Mouse (Mus musculus) ES-E14 (cell line): ENCODE measurements at regions not wholly inside any gene's neighbourhood (a gene's known extent, or its start where the extent isn't known, plus 50 kb on each side); places are given as distances from the start of the nearest gene placed in this dataset.

Experiments used
- CHD2 ChIP-seq: IDR thresholded peaks from 2 replicates; pipeline ENCODE4 v1.6.1; 2014; ENCODE audit warnings: mild to moderate bottlenecking, low read depth, low read length, inconsistent platforms
- HCFC1 ChIP-seq: IDR thresholded peaks from 2 replicates; pipeline ENCODE4 v1.6.1; 2012; ENCODE audit warnings: low read length, inconsistent platforms, borderline replicate concordance; ENCODE audit not compliant: insufficient read depth
- MAFK ChIP-seq: IDR thresholded peaks from 2 replicates; pipeline ENCODE4 v1.6.1; 2014; ENCODE audit warnings: mild to moderate bottlenecking, low read depth, low read length, inconsistent platforms; ENCODE audit not compliant: insufficient read depth
- ZC3H11A ChIP-seq: IDR thresholded peaks from 2 replicates; pipeline ENCODE4 v1.6.1; 2012; ENCODE audit warnings: low read depth, mild to moderate bottlenecking, inconsistent platforms, low read length, borderline replicate concordance

GRCm38 (mm10) chr6:81749681-81750080 is 173.8 kb upstream of the Gcfc2 start:
- TF ChIP-seq CHD2 = no peak
- TF ChIP-seq MAFK = no peak
- TF ChIP-seq ZC3H11A = no peak
- TF ChIP-seq HCFC1 = no peak
